Mouse (Mus musculus) liver, embryonic 11.5 days (tissue): ENCODE results near the gene B4galt5. TPM values are rescaled to one million over a fixed set of nuclear protein-coding genes. Genes with fewer than 3 reads are reported as not detected.
A peak's percentile ranks its signal among the peaks of the same experiment; 100 is the strongest.

Experiments used
- ATAC-seq: fragments of 200-750 bp; cut with Nextera tagmentation; replicated peaks from 2 replicates; pipeline ENCODE4 v1.8.0; 2017; ENCODE audit warnings: moderate number of reproducible peaks, mild to moderate bottlenecking, moderate TSS enrichment, moderate library complexity; ENCODE audit not compliant: low FRiP score
- DNase-seq: peaks from one replicate; pipeline ENCODE4 v3.0.0-alpha.2; 2017; ENCODE audit warnings: low spot score
- H3K27ac ChIP-seq: fragments of 300-500 bp; sonication (generic); 2 replicates; pipeline ENCODE4 v1.5.1; 2014; ENCODE audit warnings: mild to moderate bottlenecking, low read depth, low read length, control low read depth
- H3K27me3 ChIP-seq: fragments of 300-500 bp; sonication (generic); replicated peaks from 2 replicates; pipeline ENCODE4 v1.6.1; 2014; ENCODE audit warnings: low read length, mixed read lengths; ENCODE audit not compliant: control insufficient read depth, insufficient read depth
- H3K36me3 ChIP-seq: fragments of 300-500 bp; sonication (generic); 2 replicates; pipeline ENCODE4 v1.6.1; 2014; ENCODE audit warnings: mild to moderate bottlenecking, low read length, moderate library complexity, mixed read lengths; ENCODE audit not compliant: control insufficient read depth, insufficient read depth
- H3K4me1 ChIP-seq: fragments of 300-500 bp; sonication (generic); replicated peaks from 2 replicates; pipeline ENCODE4 v1.6.1; 2014; ENCODE audit warnings: low read length, mixed read lengths; ENCODE audit not compliant: control insufficient read depth, insufficient read depth
- H3K4me2 ChIP-seq: fragments of 300-500 bp; sonication (generic); 2 replicates; pipeline ENCODE4 v1.6.1; 2014; ENCODE audit warnings: mild to moderate bottlenecking, control low read depth, moderate library complexity
- H3K4me3 ChIP-seq: fragments of 300-500 bp; sonication (generic); 2 replicates; pipeline ENCODE4 v1.5.1; 2014; ENCODE audit warnings: low read depth, low read length, control low read depth
- H3K9ac ChIP-seq: fragments of 300-500 bp; sonication (generic); 2 replicates; pipeline ENCODE4 v1.6.1; 2014; ENCODE audit warnings: low read depth, low read length, control low read depth
- H3K9me3 ChIP-seq: fragments of 300-500 bp; sonication (generic); 2 replicates; pipeline ENCODE4 v1.6.1; 2016; ENCODE audit warnings: low read length, inconsistent platforms, mixed read lengths; ENCODE audit not compliant: control insufficient read depth
- WGBS: fragments of 180-500 bp; shearing (Covaris S2); extraction: QIAGEN DNeasy Blood & Tissue Kit; methylation state at CpG from one replicate; pipeline ENCODE4 v1.1.7; 2014; 5-methylcytosine and 5-hydroxymethylcytosine counted together
- polyA plus RNA-seq: library from polyadenylated mRNA; unstranded; fragments of >200 nt; fragmentation: Nextera tagmentation; extraction: Ambion mirVana; gene quantifications from 2 replicates; pipeline ENCODE4 v1.2.1, GENCODE M21; 2014

B4galt5 gene
- polyA plus RNA-seq, 1 experiment from 2014 or later = 11.8 TPM

DNA sequence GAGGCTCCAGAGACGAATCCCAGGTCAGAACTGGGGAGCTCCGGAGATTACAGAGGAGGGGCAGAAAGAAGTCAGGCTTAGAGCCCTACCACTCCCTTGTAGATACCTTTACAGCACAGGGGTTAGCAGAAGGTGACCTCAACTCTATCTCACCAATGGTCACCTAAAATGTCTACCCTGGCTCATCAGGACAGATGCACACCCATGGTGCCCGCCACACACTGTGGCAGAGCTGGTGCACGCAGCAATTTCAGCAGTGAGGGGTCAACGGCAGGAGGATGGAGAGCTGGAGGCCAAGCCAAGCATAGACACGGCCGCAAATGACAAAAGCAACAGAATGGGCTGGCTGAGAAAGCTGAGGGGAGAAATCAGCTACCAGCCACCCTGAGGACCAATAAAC is 47.4 kb downstream of the B4galt5 start:
- H3K4me1 ChIP-seq = peaks cover 18% of the 10 kb centered on the region
- H3K4me2 ChIP-seq = no peak overlapping the region
- DNase-seq = no peak
- H3K36me3 ChIP-seq = peaks cover 17% of the 10 kb centered on the region; the same call in 1 of the 2 replicates
- H3K27me3 ChIP-seq = no peaks in the 10 kb centered on the region
- WGBS = 89% methylated on average over 7 of the region's 7 CpGs
- no peaks in the 10 kb centered on the region for H3K9me3 ChIP-seq
- no peak for ATAC-seq
- H3K4me3 ChIP-seq = no peak overlapping the region
- no peak overlapping the region for H3K9ac ChIP-seq
- H3K27ac ChIP-seq = no peak overlapping the region

DNA sequence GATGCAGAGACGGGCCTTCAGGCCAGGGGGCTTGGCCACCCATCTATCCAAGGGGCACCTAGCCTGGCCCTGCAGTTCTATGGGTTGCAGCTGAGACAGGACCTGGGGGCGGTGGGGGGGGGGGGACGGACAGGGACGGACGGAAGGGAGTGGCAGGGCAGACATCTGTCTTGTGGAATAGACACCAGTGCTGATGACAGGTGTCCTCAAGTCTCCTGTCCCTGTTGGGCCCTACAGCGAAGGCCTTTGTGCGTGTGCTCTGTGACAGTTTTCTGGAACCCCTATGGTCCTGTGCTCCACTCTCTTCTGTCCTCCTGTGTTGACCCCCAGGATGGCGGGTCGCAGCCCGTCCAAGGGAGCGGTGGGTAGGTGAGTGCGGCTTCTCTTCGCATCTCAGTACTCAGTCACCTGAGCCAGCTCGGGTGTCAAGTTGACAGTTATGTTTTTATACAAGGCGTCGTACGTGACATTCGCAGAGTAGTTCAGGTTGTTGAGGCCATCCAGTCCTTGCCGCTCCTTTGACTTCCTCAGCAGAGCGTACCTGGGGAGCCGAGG is 48.0 kb downstream of the B4galt5 start:
- WGBS = 83% methylated on average over 21 of the region's 21 CpGs
- Histone ChIP-seq H3K4me1 (peaks cover 18% of the 10 kb centered on the region), H3K9me3 (no peaks in the 10 kb centered on the region), H3K36me3 (peaks cover 14% of the 10 kb centered on the region; the same call in 1 of the 2 replicates), H3K4me3 (no peak overlapping the region), H3K27ac (no peak overlapping the region), H3K4me2 (no peak overlapping the region), H3K27me3 (no peaks in the 10 kb centered on the region), H3K9ac (no peak overlapping the region)
- DNase-seq (no peak), ATAC-seq (no peak)

DNA sequence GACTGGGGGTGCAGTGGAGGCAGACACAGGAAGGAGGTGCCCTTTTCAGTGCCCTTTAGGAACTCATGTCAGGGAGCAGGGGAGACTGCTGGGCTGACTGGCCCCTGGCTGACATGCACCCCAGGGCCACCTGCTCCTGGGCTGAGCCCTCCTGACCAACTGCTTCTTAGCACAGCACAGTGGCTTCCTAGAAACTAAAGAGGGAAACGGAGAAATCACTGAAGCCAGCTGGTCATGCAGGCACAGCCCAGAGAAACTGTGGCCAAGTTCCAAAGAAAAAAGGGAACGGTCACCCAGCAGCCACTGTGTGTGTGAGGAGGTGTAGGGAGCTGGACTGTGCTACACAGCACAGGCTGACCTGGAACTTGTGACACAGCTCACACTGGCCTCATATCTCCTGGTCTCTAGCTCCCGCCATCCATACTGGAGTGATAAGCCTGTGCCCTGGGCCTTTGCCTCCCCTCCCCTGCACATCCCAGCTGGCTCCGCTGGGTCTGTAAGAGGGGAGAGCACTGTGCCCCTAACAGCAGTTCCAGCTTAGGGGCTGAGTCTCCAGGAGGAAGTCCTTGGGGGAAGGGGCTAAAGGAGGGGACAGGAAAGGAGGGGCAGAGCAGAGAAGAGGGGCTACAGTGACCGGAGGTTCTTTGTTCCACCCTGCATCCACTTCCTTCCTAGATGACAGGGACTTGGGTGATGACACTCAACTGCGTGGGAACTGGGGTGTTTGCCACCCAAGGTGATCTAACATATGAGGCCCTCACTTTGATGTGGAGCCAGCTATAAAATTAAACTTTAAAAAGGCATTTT is 48.9 kb downstream of the B4galt5 start:
- Histone ChIP-seq H3K4me1 (peaks cover 18% of the 10 kb centered on the region), H3K9ac (no peak overlapping the region), H3K9me3 (no peaks in the 10 kb centered on the region), H3K4me3 (no peak overlapping the region), H3K4me2 (no peak overlapping the region), H3K27ac (peak overlapping the region; percentile 35), H3K27me3 (no peaks in the 10 kb centered on the region), H3K36me3 (peaks cover 9% of the 10 kb centered on the region; the same call in 1 of the 2 replicates)
- peak; percentile 60 for ATAC-seq
- WGBS = 47% methylated on average over 6 of the region's 6 CpGs
- no peak for DNase-seq

DNA sequence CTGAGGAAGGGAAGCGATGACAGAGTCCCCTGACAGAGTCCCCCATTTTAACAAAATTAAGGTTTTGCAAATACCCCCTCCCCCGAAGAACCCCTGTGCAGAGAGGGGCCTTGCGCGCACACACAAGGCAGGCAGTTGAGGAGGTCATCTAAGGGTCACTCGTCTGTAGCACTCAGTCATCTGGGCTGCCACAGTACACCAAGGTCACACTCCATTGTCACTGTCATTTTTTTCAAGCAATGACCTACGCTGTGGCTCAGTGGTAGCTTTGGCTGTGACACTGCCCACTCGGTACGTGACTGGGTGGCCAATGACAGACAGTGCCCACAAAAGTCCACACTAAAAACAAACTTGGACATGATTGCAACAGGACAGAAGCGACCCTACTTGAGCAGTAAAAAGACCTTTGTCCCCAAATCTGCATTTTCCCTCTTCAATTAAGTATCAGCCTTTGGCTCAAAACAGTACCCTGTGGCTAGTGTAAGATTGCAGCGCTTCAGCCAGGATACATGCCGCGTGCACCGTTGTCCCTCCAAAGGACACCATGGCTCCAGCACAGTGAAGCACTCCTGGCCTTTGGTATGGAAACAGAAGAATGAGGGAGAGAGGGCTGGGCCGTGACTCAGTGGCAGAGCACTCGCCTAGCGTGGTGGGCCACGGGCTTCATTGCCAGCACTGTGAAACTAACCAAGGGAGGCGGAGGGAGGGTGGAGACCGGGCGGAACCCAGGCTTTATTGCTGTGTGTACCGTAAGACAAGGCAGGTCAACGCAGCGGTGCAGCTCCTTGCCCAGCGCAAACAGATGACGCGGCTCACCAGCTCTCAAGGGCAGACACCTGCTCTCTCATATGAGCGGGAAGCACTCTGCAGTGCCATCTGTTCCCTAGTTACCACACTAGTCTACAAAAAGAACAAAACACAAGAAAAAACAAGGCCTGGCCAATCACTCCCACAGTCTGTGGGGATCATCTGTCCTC is 50.0 kb downstream of the B4galt5 start:
- no peak overlapping the region for H3K9ac ChIP-seq
- peak overlapping the region; percentile 32; the same call in 1 of the 2 replicates for H3K27ac ChIP-seq
- H3K9me3 ChIP-seq = no peaks in the 10 kb centered on the region
- ATAC-seq (0 out of 2 replicates have a peak, but pooled peaks have one; percentile 24), DNase-seq (no peak)
- 77% methylated on average over 27 of the region's 27 CpGs for WGBS
- peaks cover 26% of the 10 kb centered on the region for H3K4me1 ChIP-seq
- no peak overlapping the region for H3K4me3 ChIP-seq
- H3K27me3 ChIP-seq = no peaks in the 10 kb centered on the region
- peaks cover 7% of the 10 kb centered on the region; the same call in 1 of the 2 replicates for H3K36me3 ChIP-seq
- no peak overlapping the region for H3K4me2 ChIP-seq

DNA sequence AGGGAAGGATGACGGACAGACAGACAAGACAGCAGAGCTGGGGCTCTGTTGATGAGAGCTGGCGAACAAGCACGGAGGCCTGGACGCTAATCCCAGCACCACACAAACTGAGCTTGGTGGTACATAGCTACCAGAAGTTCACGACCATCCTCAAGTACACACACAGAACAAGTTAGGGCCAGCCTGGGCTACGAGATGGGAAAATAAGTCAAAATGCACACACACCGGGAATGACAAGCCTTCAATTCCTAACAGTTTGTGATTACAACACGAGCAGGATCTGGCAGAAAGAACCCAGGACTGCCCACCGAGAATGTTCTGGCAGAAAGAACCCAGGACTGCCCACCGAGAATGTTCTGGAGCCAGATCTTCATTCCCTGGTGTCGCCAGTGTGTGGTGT is 51.0 kb downstream of the B4galt5 start:
- H3K9ac ChIP-seq = no peak overlapping the region
- H3K4me2 ChIP-seq = no peak overlapping the region
- WGBS = 91% methylated on average over 11 of the region's 11 CpGs
- no peaks in the 10 kb centered on the region for H3K27me3 ChIP-seq
- H3K9me3 ChIP-seq = no peaks in the 10 kb centered on the region
- peaks cover 34% of the 10 kb centered on the region for H3K4me1 ChIP-seq
- H3K27ac ChIP-seq = no peak overlapping the region
- ATAC-seq = no peak
- no peak overlapping the region for H3K4me3 ChIP-seq
- DNase-seq = no peak
- peaks cover 4% of the 10 kb centered on the region; the same call in 1 of the 2 replicates for H3K36me3 ChIP-seq

DNA sequence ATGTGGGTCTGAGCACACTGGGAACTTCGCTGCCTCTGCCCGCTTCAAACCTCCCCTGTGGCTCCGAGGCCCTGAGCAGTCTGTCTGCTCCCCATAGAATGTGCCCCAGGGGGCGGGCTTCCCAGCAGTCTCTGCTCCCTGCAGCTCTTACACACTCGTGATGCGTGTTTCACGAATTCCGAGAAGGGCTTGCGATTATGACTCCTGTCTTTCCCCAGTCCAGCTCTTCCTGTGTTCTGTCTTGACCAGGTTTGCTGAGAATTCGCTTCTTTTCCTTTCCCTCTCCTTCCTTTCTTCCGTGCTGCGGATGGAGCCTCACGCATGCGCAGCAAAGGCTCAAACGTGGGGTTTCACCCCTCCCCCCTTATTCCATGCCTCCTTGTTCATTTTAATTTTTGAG is 54.1 kb downstream of the B4galt5 start:
- no peaks in the 10 kb centered on the region for H3K9me3 ChIP-seq
- H3K4me1 ChIP-seq = peaks cover 39% of the 10 kb centered on the region
- no peak for ATAC-seq
- 0 out of 2 replicates have a peak overlapping the region, but pooled peaks have one; percentile 16 for H3K9ac ChIP-seq
- H3K27me3 ChIP-seq = no peaks in the 10 kb centered on the region
- peak overlapping the region; percentile 26; the same call in 1 of the 2 replicates for H3K4me3 ChIP-seq
- no peak for DNase-seq
- no peak overlapping the region for H3K27ac ChIP-seq
- H3K4me2 ChIP-seq = peak overlapping the region; percentile 39
- WGBS = 59% methylated on average over 15 of the region's 15 CpGs
- 0 out of 2 replicates have a peak, but pooled peaks cover 2% of the 10 kb centered on the region for H3K36me3 ChIP-seq

DNA sequence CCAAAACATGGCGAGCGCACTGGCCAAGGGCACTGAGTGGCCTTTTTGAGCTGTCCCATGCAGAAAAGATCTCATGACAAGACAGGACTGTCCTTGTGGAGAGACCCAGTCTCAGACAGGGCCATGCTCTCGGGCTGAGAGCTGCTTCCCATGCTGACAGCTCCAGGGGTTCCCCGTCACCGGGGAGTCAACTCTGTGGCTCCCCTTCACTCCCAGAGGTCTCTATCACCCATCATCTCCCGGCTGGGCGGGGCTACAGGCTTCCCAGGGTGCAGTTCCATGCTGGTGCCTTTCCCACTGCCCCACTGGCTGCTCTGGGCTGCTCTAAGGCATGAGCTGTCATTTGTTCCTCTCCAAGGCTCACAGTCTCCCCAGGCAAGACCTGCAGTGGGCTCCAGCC is 54.8 kb downstream of the B4galt5 start:
- Histone ChIP-seq H3K4me1 (peaks cover 32% of the 10 kb centered on the region), H3K9ac (0 out of 2 replicates have a peak overlapping the region, but pooled peaks have one; percentile 31), H3K4me3 (no peak overlapping the region; the same call in 1 of the 2 replicates), H3K27me3 (no peaks in the 10 kb centered on the region), H3K9me3 (no peaks in the 10 kb centered on the region), H3K4me2 (peak overlapping the region; percentile 39; the same call in 1 of the 2 replicates), H3K27ac (no peak overlapping the region), H3K36me3 (0 out of 2 replicates have a peak, but pooled peaks cover 1% of the 10 kb centered on the region)
- ATAC-seq (0 out of 2 replicates have a peak, but pooled peaks have one; percentile 4), DNase-seq (no peak)
- WGBS = 71% methylated on average over 7 of the region's 7 CpGs
